Mouse (Mus musculus): ENCODE measurements at regions not wholly inside any gene's neighbourhood (a gene's known extent, or its start where the extent isn't known, plus 50 kb on each side); places are given as distances from the start of the nearest gene placed in this dataset.

DNA sequence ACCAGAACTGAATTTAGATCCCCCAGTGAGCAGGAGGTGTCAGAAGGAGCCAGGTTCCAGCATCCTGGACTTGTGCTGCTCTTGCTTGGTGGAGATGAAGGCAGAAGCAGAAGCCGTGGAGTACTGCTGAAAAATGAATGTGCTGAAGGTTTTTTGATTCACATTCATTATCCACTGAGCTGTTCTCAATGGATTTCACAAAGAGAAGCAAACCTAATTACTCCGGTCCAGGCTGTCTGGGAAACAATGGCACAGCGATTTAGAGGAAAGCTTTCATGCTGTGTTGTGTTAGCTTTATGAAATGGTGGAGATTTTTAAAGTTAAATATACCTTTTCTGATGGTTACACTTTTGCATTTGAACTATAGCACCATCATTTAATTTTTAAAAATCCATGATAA, 535.3 kb upstream of the Adgrl3 start:
- TF ChIP-seq MAX (IDR thresholded peaks at IDR 0.05; ENCODE audit: low read depth) (no peak), SRF (IDR thresholded peaks at IDR 0.05; ENCODE audit: control insufficient read depth, insufficient read length, low read depth) (no peak), REST (IDR thresholded peaks at IDR 0.05; ENCODE audit: insufficient read depth, insufficient read length) (no peak), POLR2A (IDR thresholded peaks at IDR 0.05; ENCODE audit: insufficient read length, low read depth) (no peak), TCF12 (IDR thresholded peaks at IDR 0.05; ENCODE audit: insufficient read depth, poor library complexity, severe bottlenecking) (no peak), USF1 (IDR thresholded peaks at IDR 0.05; ENCODE audit: low read depth) (no peak), MYOG (IDR thresholded peaks at IDR 0.05; ENCODE audit: control insufficient read depth in 1 of 3, insufficient read depth in 1 of 3, insufficient read length in 2 of 3, low read depth in 2 of 3) (no peak), TCF3 (IDR thresholded peaks at IDR 0.05; ENCODE audit: insufficient read length, low read depth) (no peak), E2F4 (IDR thresholded peaks at IDR 0.05; ENCODE audit: insufficient read depth) (no peak), POLR2AphosphoS2 (IDR thresholded peaks at IDR 0.05; ENCODE audit: insufficient read length, low read depth) (no peak), CEBPB (IDR thresholded peaks at IDR 0.05; ENCODE audit: insufficient read depth, poor library complexity, severe bottlenecking) (no peak), MYOD1 (IDR thresholded peaks at IDR 0.05; ENCODE audit: control insufficient read depth in 1 of 3, insufficient read length in 2 of 3, low read depth in 2 of 3) (no peak)
- no peak overlapping the region for H3K4me3 ChIP-seq
- H3ac ChIP-seq (ENCODE audit: control insufficient read depth, insufficient read length) = no peak overlapping the region
- no peaks in the 10 kb centered on the region for H3K79me2 ChIP-seq (ENCODE audit: control insufficient read depth, insufficient read depth)
- H3K36me3 ChIP-seq (ENCODE audit: control insufficient read depth, insufficient read depth) = no peaks in the 10 kb centered on the region
- no peak overlapping the region for H3K4me2 ChIP-seq (ENCODE audit: low read depth)
- no peaks in the 10 kb centered on the region for H3K27me3 ChIP-seq (ENCODE audit: control insufficient read depth, insufficient read depth, insufficient read length)

DNA sequence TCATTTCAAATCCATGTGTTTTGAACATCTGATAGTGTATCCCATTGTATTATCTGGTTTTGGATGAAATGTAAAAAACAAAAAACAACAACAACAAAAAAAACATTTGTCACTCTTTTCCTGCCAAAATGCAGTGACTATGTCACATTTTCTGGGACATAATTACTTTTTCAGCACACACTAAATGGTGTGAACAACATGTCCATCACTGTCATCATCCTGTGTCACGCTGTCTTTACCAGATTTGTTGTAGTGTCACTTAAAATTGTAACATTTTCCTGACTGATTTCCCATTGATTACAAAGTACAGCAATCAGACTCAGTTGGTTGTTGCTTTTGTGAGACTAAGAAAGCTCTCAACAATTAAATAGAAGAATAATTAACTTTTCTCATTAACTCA, 531.6 kb upstream of the Adgrl3 start:
- no peak overlapping the region for H3K4me3 ChIP-seq
- no peaks in the 10 kb centered on the region for H3K27me3 ChIP-seq (ENCODE audit: control insufficient read depth, insufficient read depth, insufficient read length)
- H3K4me2 ChIP-seq (ENCODE audit: low read depth) = no peak overlapping the region
- H3K79me2 ChIP-seq (ENCODE audit: control insufficient read depth, insufficient read depth) = no peaks in the 10 kb centered on the region
- H3K36me3 ChIP-seq (ENCODE audit: control insufficient read depth, insufficient read depth) = no peaks in the 10 kb centered on the region
- no peak overlapping the region for H3ac ChIP-seq (ENCODE audit: control insufficient read depth, insufficient read length)
- TF ChIP-seq POLR2A (IDR thresholded peaks at IDR 0.05; ENCODE audit: insufficient read length, low read depth) (no peak), TCF3 (IDR thresholded peaks at IDR 0.05; ENCODE audit: insufficient read length, low read depth) (no peak), TCF12 (IDR thresholded peaks at IDR 0.05; ENCODE audit: insufficient read depth, poor library complexity, severe bottlenecking) (no peak), USF1 (IDR thresholded peaks at IDR 0.05; ENCODE audit: low read depth) (no peak), E2F4 (IDR thresholded peaks at IDR 0.05; ENCODE audit: insufficient read depth) (no peak), SRF (IDR thresholded peaks at IDR 0.05; ENCODE audit: control insufficient read depth, insufficient read length, low read depth) (no peak), MAX (IDR thresholded peaks at IDR 0.05; ENCODE audit: low read depth) (no peak), CEBPB (IDR thresholded peaks at IDR 0.05; ENCODE audit: insufficient read depth, poor library complexity, severe bottlenecking) (no peak), POLR2AphosphoS2 (IDR thresholded peaks at IDR 0.05; ENCODE audit: insufficient read length, low read depth) (no peak), MYOD1 (IDR thresholded peaks at IDR 0.05; ENCODE audit: control insufficient read depth in 1 of 3, insufficient read length in 2 of 3, low read depth in 2 of 3) (no peak), MYOG (IDR thresholded peaks at IDR 0.05; ENCODE audit: control insufficient read depth in 1 of 3, insufficient read depth in 1 of 3, insufficient read length in 2 of 3, low read depth in 2 of 3) (no peak), REST (IDR thresholded peaks at IDR 0.05; ENCODE audit: insufficient read depth, insufficient read length) (no peak)

DNA sequence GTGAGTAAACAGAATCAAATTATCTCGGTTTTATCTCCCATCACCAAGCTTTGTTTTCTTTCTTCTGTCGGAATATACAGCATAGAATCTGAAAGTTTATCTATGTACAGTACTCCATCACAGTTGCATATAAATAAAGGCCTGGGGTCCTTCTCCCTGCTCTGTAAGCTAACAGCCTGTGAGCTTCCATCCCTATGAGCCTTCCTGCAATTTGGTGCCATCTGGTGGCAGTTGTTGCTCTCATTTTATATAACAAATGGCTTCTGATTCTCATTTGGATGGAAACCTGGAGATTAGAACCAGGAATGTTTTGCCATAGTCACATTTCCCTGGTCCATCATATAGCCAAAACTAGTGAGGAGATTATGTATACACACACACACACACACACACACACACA, 511.3 kb upstream of the Adgrl3 start:
- no peak for TF ChIP-seq MAX (IDR thresholded peaks at IDR 0.05; ENCODE audit: low read depth)
- TF ChIP-seq CEBPB (IDR thresholded peaks at IDR 0.05; ENCODE audit: insufficient read depth, poor library complexity, severe bottlenecking) = no peak
- TF ChIP-seq USF1 (IDR thresholded peaks at IDR 0.05; ENCODE audit: low read depth) = no peak
- TF ChIP-seq E2F4 (IDR thresholded peaks at IDR 0.05; ENCODE audit: insufficient read depth) = no peak
- TF ChIP-seq POLR2A (IDR thresholded peaks at IDR 0.05; ENCODE audit: insufficient read length, low read depth) = no peak
- no peak for TF ChIP-seq TCF3 (IDR thresholded peaks at IDR 0.05; ENCODE audit: insufficient read length, low read depth)
- TF ChIP-seq TCF12 (IDR thresholded peaks at IDR 0.05; ENCODE audit: insufficient read depth, poor library complexity, severe bottlenecking) = no peak
- no peak for TF ChIP-seq MYOD1 (IDR thresholded peaks at IDR 0.05; ENCODE audit: control insufficient read depth in 1 of 3, insufficient read length in 2 of 3, low read depth in 2 of 3)
- no peak for TF ChIP-seq POLR2AphosphoS2 (IDR thresholded peaks at IDR 0.05; ENCODE audit: insufficient read length, low read depth)
- no peak for TF ChIP-seq REST (IDR thresholded peaks at IDR 0.05; ENCODE audit: insufficient read depth, insufficient read length)
- no peak for TF ChIP-seq MYOG (IDR thresholded peaks at IDR 0.05; ENCODE audit: control insufficient read depth in 1 of 3, insufficient read depth in 1 of 3, insufficient read length in 2 of 3, low read depth in 2 of 3)
- no peak for TF ChIP-seq SRF (IDR thresholded peaks at IDR 0.05; ENCODE audit: control insufficient read depth, insufficient read length, low read depth)
- Histone ChIP-seq H3K27me3 (ENCODE audit: control insufficient read depth, insufficient read depth, insufficient read length) (no peaks in the 10 kb centered on the region), H3ac (ENCODE audit: control insufficient read depth, insufficient read length) (no peak overlapping the region), H3K36me3 (ENCODE audit: control insufficient read depth, insufficient read depth) (no peaks in the 10 kb centered on the region), H3K4me3 (no peak overlapping the region), H3K4me2 (ENCODE audit: low read depth) (no peak overlapping the region), H3K79me2 (ENCODE audit: control insufficient read depth, insufficient read depth) (no peaks in the 10 kb centered on the region)

DNA sequence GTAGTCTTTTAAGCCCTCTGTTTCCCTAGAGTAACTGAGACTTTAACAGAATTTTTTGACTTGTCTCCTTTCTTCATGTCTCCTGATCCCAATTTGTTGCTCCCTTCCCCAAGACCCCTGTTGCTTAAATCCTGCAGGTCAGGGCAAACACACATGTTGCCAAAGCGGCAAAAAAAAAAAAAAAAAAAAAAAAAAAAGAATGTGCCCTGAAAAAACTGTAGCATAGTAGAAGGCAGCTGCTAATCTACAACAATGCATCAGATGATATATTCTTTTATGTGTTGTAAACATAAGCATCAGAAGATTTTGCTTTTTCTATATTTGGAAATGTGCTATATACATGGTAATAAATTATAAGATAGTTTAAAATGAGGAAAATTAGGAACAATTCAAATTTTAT, 479.9 kb upstream of the Adgrl3 start:
- TF ChIP-seq POLR2AphosphoS2 (IDR thresholded peaks at IDR 0.05; ENCODE audit: insufficient read length, low read depth) (no peak), CEBPB (IDR thresholded peaks at IDR 0.05; ENCODE audit: insufficient read depth, poor library complexity, severe bottlenecking) (no peak), TCF3 (IDR thresholded peaks at IDR 0.05; ENCODE audit: insufficient read length, low read depth) (no peak), MAX (IDR thresholded peaks at IDR 0.05; ENCODE audit: low read depth) (no peak), POLR2A (IDR thresholded peaks at IDR 0.05; ENCODE audit: insufficient read length, low read depth) (no peak), TCF12 (IDR thresholded peaks at IDR 0.05; ENCODE audit: insufficient read depth, poor library complexity, severe bottlenecking) (no peak), E2F4 (IDR thresholded peaks at IDR 0.05; ENCODE audit: insufficient read depth) (no peak), USF1 (IDR thresholded peaks at IDR 0.05; ENCODE audit: low read depth) (no peak), REST (IDR thresholded peaks at IDR 0.05; ENCODE audit: insufficient read depth, insufficient read length) (no peak), SRF (IDR thresholded peaks at IDR 0.05; ENCODE audit: control insufficient read depth, insufficient read length, low read depth) (no peak), MYOD1 (IDR thresholded peaks at IDR 0.05; ENCODE audit: control insufficient read depth in 1 of 3, insufficient read length in 2 of 3, low read depth in 2 of 3) (no peak)
- no peaks in the 10 kb centered on the region for H3K79me2 ChIP-seq (ENCODE audit: control insufficient read depth, insufficient read depth)
- no peak overlapping the region for H3ac ChIP-seq (ENCODE audit: control insufficient read depth, insufficient read length)
- H3K4me2 ChIP-seq (ENCODE audit: low read depth) = no peak overlapping the region
- H3K27me3 ChIP-seq (ENCODE audit: control insufficient read depth, insufficient read depth, insufficient read length) = no peaks in the 10 kb centered on the region
- no peak overlapping the region for H3K4me3 ChIP-seq
- H3K36me3 ChIP-seq (ENCODE audit: control insufficient read depth, insufficient read depth) = no peaks in the 10 kb centered on the region

All from myocyte (in vitro differentiated cells).